Mouse (Mus musculus) C2C12 (cell line): ENCODE measurements around the gene Myo6.

Experiments
- CTCF ChIP-seq: IDR thresholded peaks from one replicate; pipeline ENCODE4 v1.5.1; 2011; ENCODE audit not compliant: control insufficient read depth, insufficient read depth, insufficient read length
- USF1 ChIP-seq: IDR thresholded peaks from one replicate; pipeline ENCODE4 v1.6.1; 2011; ENCODE audit warnings: low read depth, mild to moderate bottlenecking, control low read depth, moderate library complexity

DNA sequence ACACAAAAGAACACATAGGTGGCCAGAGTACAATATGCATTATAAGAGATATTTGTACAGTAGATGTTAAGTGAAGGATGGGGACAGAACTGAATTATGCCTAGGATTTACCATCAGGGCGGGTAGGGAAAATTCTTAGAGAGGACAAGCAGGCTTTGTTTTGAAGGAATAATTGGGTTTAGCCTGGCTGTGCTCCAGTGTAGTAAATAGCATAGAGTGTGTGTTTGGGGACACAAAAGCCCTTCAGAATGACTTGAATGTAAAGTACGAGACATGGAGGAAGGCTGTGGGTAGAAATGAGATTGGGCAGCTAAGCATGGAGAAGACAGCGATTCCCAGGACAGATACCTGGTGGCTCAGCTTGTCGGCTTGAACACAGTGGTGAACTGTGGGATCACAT, 3.4 kb upstream of the Myo6 start:
- no peak for TF ChIP-seq CTCF
- TF ChIP-seq USF1, result no peak
